Mouse (Mus musculus): Measurements from ENCODE around the gene Srrm3.

Gene Srrm3

DNA sequence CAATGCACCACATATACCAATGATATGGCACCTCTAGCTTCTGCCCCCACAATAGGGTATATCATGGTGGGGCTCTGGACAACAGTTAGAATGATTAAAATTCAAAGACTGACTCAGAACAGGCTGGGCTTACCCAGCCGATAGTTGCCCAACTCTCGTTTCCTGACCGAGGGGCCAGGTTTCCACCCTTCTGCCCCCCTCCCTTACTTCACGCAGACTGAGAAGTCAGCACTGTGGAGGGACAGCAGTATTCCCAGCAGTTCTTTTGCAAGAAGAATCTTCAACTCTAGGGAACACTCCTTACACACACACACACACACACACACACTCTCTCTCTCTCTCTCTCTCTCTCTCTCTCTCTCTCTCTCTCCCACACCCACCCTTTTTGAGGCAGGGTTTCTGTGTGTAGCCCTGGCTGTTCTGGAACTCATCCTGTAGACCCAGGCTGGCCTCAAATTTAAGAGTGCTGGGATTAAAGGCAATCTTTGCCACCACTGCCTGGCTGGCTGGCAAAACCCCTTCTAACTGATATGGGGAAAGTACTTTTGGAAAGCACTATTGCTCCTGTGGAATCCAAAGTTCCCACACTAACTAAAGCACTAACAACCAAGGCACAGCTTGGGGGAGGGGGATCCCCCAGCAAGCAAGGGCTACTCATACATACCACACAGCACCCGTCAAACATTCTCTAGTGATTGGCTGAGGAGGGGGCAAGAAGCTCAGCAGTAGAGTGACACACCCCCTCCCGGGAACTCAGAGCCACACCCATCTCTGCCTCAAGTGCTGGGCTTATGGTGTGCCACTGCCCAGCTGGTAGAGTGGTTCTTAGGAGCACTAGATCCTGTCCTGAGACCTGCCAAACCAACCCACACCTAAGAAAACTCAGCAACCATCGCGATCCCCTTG lies 98.9 kb downstream of the Srrm3 start:
- DNase-seq (ENCODE audit: low read depth): no peak

DNA sequence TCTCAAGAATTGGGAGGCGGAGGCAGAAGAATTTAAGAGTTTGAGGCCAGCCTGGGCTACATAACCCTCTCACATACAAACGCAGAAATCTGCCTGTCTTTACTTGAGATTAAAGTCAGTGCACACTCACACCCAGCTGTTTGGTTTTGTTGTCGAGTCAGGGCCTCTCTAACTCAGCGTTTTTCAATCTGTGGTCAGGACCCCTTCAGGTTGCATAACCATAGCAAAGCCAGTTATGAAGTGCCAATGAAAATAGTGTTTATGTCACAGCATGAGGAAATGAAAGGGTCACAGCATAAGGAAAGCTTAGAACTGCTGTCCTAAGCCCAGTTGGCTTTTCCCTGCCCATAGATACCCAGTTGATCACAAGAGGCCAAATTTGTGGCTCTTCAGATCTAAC lies 100.2 kb downstream of the Srrm3 start:
- no peak for DNase-seq (ENCODE audit: low read depth)

DNA sequence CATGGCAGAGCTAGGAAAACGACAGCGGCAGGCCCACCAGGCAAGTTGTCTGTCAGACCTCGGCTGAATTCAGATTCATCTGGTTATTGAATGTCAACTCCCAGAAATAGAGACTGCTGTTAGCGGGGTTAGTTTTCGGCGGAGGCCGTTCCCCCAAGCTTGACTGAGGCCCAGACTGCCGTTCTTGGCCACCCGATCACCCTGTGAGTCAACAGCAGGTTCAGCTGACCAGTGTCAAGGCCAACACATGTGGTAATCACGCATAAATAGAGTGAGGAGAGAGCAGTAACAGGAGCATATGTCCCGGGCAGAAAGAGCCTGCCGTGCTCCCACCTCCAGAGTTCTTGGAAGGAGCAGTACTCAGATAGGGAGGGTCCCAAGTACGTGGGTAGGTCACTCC lies 100.6 kb downstream of the Srrm3 start:
- DNase-seq (ENCODE audit: low read depth): no peak

DNA sequence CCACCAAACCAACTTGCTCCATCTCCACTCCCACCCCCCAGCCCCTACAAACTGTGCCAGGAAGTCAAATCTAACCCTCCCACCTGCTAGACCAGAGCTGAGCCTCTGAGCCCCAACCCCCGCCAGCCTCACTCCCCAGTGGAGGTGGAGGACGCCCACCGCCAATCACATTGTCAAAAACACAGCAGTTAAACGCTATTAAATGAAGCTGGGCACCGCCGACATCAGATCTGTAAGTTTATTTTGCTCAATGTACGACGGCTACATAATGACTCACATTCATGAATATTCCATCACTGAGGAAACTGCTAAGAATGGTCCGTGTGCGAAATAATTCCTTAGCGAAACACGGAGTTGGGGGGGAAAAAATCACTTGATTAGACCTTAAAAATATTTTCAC lies 101.5 kb downstream of the Srrm3 start:
- DNase-seq (ENCODE audit: low read depth): no peak

DNA sequence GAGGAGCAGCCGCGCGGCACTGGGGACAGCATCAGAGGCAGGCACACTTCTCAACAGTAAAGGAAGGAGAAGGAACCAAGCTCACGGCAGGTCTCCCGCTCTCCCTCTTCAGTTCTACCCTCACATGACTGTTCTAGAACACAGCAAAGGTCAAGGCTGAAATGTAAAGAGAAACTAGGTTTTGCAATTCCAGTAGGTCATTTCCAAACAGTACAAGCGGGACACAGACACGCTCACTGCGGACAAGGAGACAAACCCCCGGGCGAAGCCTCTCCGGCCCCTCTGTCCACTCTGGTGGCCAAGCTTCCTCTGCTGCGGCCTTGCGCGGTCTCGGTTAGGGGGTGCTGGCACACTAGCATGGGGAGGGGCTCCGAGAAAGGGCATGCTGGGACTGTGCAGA lies 102.3 kb downstream of the Srrm3 start:
- no peak for DNase-seq (ENCODE audit: low read depth)

DNA sequence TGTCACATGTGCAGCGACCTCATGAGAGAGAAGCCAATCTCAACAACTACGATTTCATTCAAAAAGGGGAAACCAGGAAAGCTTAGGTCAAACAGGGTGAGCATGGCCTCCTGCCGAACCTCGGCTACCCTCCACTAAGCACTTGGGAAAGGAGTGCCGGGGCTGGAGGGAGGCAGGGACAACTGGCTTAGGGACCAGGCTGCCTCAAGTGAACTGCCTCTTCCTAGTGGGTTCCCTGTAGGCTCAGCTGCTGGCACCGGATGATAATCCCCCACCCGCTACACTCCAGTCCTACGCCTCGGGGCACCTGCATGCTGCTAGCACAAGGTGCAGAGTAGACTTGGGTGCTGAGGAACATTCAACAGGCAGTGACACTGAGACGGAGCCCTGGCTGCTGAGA lies 103.0 kb downstream of the Srrm3 start:
- no peak for DNase-seq (ENCODE audit: low read depth)

- DNase-seq (ENCODE audit: low read depth): no peak
These were observed 104.1 kb downstream of the Srrm3 start for GRCm38 (mm10) chr5:135910813-135911212.

DNA sequence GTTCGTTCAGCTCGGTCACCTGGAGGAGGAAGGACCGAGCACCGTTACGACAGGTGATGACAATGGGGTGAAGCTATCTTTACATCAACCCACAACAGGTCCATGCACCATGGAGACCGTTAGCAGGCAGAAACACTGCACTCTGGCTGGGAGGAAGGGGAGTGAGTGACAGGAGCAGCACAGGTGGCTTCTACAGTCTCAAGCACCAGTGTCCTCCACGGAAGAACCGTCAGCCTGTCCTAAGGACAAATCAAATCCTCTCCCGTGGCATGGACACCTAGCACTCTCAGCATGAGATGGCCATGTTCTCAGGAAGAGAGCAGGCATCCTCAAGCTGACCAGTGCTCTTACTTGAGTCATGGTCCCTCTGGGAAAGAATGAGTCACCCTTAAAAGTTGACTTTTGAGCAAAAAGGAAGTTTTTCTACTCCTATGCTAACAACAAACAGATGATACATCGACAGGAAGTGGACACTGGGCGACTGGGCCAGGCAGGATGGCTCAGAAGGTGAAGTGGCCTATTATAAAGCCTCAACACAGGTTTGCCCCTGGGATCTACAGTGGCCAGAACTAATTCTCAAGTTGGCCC lies 105.0 kb downstream of the Srrm3 start:
- DNase-seq (ENCODE audit: low read depth): no peak

DNA sequence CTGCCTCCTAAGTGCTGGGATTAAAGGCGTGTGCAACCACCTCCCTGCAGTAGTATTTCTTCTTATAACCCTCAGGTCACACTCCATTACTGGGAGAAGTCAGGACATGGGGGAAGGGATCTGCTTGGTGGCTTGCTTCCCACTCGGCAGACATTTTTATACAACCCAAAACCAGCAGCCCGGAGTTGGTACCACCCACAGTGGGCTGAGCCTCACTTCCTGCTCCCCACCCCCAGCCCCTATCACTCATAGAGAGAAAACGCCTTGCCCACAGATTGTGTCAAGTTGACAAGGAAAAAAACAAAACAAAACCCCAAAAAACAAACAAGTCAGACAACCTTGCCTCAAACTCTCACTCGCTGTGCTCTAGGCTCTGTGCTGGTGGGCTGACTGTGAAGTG lies 106.5 kb downstream of the Srrm3 start:
- DNase-seq (ENCODE audit: low read depth): peak; percentile 88

DNA sequence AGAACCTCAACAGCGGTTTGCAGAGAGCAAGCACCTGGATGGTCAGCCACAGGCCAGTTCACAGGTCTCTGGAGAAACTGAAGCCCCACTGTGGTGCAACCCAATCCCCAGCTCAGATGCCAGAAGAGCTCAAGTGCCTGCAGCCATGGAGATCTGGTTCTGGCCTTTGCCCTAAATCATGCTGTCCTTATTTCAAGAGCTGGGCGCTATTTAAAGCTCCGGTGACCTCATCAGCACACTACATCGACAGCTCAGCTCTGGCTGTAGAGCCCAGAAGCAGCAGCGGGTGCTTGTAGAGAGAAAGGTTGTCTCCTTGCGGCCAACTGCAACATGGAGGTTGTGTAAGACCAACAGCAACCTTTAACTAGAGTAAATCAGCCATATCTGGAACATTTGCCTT lies 107.5 kb downstream of the Srrm3 start:
- no peak for DNase-seq (ENCODE audit: low read depth)

GRCm38 (mm10) chr5:135916051-135916565 lies 109.4 kb downstream of the Srrm3 start:
- DNase-seq (ENCODE audit: low read depth): no peak

DNA sequence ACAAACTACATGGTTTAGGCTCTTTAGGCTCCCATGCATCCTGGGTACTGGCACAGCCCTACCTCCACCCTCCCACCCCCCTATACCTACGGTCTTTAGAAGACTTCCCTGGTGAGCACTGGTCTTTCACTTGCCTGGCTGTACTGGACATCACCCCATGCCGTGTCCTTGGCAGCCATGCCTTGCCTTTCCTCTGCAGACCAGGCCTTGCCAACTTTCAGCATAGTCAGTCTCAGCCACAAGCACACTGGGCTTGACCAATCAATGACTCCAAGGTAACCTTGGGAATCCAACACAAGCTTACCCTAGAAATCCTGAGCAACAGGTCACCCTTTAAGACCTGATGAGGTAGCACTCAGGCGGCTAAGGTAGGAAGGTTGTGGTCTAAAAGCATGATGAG lies 109.9 kb downstream of the Srrm3 start:
- no peak for DNase-seq (ENCODE audit: low read depth)

DNA sequence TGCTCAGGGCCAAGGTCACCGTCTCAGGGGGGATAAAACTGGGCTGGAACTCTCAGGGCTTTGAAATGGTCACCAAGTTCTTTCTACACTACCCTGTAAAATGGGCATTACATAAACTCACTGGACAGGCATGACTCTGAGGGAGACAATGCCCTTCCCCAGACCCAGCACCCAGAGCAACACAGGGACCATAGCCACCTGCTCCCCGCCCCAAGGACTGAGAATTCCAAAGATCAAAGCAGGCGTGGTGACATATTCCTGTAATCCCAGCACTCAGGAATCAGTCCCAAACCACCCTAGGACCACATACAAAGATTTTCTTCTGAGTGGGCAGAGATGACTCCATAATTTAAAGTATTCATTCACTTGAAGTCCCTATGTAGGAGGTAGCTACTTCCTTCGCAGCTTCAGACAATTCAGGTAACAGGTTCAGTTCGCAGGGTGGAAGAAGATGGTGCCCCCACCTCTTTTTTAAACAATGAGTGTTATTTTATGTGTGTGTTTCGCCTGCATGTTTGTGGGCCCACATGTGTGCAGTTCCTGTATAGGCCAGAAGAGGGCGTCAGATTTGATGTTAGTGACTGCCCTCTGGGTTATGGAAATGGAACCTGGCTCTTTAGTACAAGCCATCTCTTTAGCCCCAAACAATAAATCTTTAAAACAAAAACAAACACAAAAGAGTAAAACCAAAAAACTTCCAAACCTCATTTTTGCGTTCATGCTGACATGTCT lies 110.8 kb downstream of the Srrm3 start:
- DNase-seq (ENCODE audit: low read depth): peak; percentile 52

DNA sequence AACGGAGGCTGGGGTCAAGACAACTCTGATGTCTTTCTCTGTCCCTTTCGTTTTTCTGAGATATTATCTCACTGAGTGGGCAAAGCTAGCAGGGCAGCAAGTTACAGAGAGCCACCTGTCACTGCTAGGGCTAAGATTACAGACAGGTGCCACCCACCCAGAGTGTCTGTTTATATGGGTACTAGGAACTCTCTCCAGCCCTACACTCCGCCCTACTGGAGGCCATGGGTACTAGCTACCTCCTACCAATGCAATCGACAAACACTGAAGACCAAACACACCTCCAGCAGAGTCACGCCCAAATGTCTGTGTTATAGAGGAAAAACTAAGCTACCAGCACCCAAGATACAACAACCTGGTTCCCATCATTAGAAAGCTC lies 111.4 kb downstream of the Srrm3 start:
- DNase-seq (ENCODE audit: low read depth): no peak

- DNase-seq (ENCODE audit: low read depth): no peak
These were observed 111.9 kb downstream of the Srrm3 start for GRCm38 (mm10) chr5:135918593-135918992.

DNA sequence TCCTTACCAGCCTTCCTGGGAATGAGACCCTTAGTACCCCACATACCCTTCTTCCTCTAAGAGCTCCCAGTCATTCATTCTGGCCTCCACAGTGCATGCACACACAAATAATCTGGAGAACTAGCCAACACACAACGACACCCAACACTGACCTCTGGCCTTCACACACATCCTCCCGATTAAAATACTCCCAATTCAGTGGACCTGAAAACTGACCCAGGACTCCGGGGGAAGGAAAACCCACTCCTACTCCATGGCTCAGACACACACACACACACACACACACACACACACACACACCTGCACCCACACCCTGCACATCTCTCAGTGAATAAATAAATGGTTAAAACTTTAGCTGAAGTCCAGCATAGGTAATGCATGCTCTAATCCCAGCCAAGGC lies 113.2 kb downstream of the Srrm3 start:
- DNase-seq (ENCODE audit: low read depth): no peak

DNA sequence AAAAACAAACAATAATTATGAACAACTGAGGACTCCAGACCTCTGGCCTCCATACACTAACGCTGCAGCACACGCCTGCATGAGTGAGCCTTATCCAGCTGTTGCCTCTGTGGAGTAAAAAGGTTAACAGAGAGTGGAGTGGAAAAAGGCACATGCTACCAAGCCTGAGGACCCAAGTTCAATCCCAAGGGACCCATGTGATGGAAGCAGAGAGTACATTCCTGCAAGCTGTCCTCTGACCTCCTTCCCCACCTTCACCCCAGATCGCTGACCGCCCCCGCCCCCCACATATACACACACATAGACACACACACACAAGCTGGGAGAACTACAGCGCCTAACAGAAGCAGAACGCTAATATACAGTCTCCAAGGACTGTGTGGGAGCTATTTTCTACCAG lies 117.2 kb downstream of the Srrm3 start:
- DNase-seq (ENCODE audit: low read depth): no peak
